Mouse (Mus musculus) heart, adult 9 months (tissue): ENCODE measurements around the gene Slit3.

Experiments used
- DNase-seq, 2 experiments: peaks; one replicate each; pipeline ENCODE4 v3.0.0; 2022; ENCODE audit warnings: low spot score in 2 of 2

Gene Slit3

GRCm38 (mm10) chr11:35120894-35121610 is at the start of gene Slit3:
TSS of gene Slit3 (plus strand) at chr11:35121224.
- peak; percentile 52 to 59 for DNase-seq

- DNase-seq: no peak
These were observed 49.6 kb upstream of the Slit3 start for GRCm38 (mm10) chr11:35071451-35071850.

GRCm38 (mm10) chr11:35075411-35075810 is 45.6 kb upstream of the Slit3 start:
- no peak for DNase-seq

- DNase-seq: no peak
These were observed 40.4 kb upstream of the Slit3 start for GRCm38 (mm10) chr11:35080451-35081125.

GRCm38 (mm10) chr11:35082297-35082696 is 38.7 kb upstream of the Slit3 start:
- no peak for DNase-seq

GRCm38 (mm10) chr11:35083049-35083448 is 38.0 kb upstream of the Slit3 start:
- no peak for DNase-seq

GRCm38 (mm10) chr11:35085351-35085750 is 35.7 kb upstream of the Slit3 start:
- DNase-seq: no peak

- peak; percentile 26 to 39 for DNase-seq
These were observed 35.0 kb upstream of the Slit3 start for GRCm38 (mm10) chr11:35086029-35086428.

GRCm38 (mm10) chr11:35087454-35087853 is 33.6 kb upstream of the Slit3 start:
- DNase-seq: no peak

- no peak for DNase-seq
These were observed 32.9 kb upstream of the Slit3 start for GRCm38 (mm10) chr11:35088136-35088535.

- DNase-seq: peak in 1 of 2 experiments; percentile 15
These were observed 30.2 kb upstream of the Slit3 start for GRCm38 (mm10) chr11:35090629-35091335.

- no peak for DNase-seq
These were observed 24.5 kb upstream of the Slit3 start for GRCm38 (mm10) chr11:35096538-35096937.

- DNase-seq: no peak
These were observed 11.2 kb upstream of the Slit3 start for GRCm38 (mm10) chr11:35109781-35110180.

- DNase-seq: no peak
These were observed 10.2 kb upstream of the Slit3 start for GRCm38 (mm10) chr11:35110784-35111183.

- DNase-seq: no peak
These were observed 7.7 kb upstream of the Slit3 start for GRCm38 (mm10) chr11:35113290-35113689.

- no peak for DNase-seq
These were observed 4.6 kb upstream of the Slit3 start for GRCm38 (mm10) chr11:35116436-35116835.

GRCm38 (mm10) chr11:35117871-35118270 is 3.2 kb upstream of the Slit3 start:
- no peak for DNase-seq

- DNase-seq: no peak
These were observed 2.3 kb upstream of the Slit3 start for GRCm38 (mm10) chr11:35118731-35119130.

- DNase-seq: peak in 1 of 2 experiments; percentile 73
These were observed 1.7 kb upstream of the Slit3 start for GRCm38 (mm10) chr11:35119360-35119759.

GRCm38 (mm10) chr11:35120076-35120475 is 948 bp upstream of the Slit3 start:
- no peak for DNase-seq

- no peak for DNase-seq
These were observed 561 bp downstream of the Slit3 start for GRCm38 (mm10) chr11:35121611-35121959.

- no peak for DNase-seq
These were observed 1.2 kb downstream of the Slit3 start for GRCm38 (mm10) chr11:35122091-35122811.
